Mouse (Mus musculus) hindbrain, embryonic 15.5 days (tissue): ENCODE results near the gene Nol10. TPM values are rescaled to one million over a fixed set of nuclear protein-coding genes. Genes with fewer than 3 reads are reported as not detected.

ENCODE experiments used
- ATAC-seq: fragments of 200-750 bp; cut with Nextera tagmentation; 2 replicates; pipeline ENCODE4 v1.8.0; 2017; ENCODE audit warnings: low read depth, moderate number of reproducible peaks, moderate TSS enrichment; ENCODE audit not compliant: low FRiP score
- H3K27ac ChIP-seq: fragments of 300-500 bp; sonication (generic); replicated peaks from 2 replicates; pipeline ENCODE4 v1.5.1; 2015; ENCODE audit warnings: mild to moderate bottlenecking, inconsistent platforms
- H3K27me3 ChIP-seq: fragments of 300-500 bp; sonication (generic); 2 replicates; pipeline ENCODE4 v1.6.1; 2015; ENCODE audit warnings: control low read depth, inconsistent platforms
- H3K36me3 ChIP-seq: fragments of 300-500 bp; sonication (generic); 2 replicates; pipeline ENCODE4 v1.6.1; 2015; ENCODE audit warnings: control low read depth, inconsistent platforms
- H3K4me1 ChIP-seq: fragments of 300-500 bp; sonication (generic); replicated peaks from 2 replicates; pipeline ENCODE4 v1.6.1; 2015; ENCODE audit warnings: control low read depth, inconsistent platforms
- H3K4me2 ChIP-seq: fragments of 300-500 bp; sonication (generic); 2 replicates; pipeline ENCODE4 v1.6.1; 2015; ENCODE audit warnings: moderate library complexity, mild to moderate bottlenecking, inconsistent platforms
- H3K4me3 ChIP-seq: fragments of 300-500 bp; sonication (generic); 2 replicates; pipeline ENCODE4 v1.5.1; 2015; ENCODE audit warnings: mild to moderate bottlenecking, inconsistent platforms
- H3K9ac ChIP-seq: fragments of 300-500 bp; sonication (generic); 2 replicates; pipeline ENCODE4 v1.6.1; 2015; ENCODE audit warnings: inconsistent platforms
- H3K9me3 ChIP-seq: fragments of 300-500 bp; sonication (generic); 2 replicates; pipeline ENCODE4 v1.6.1; 2016; ENCODE audit warnings: control low read depth, inconsistent platforms
- WGBS: fragments of 180-500 bp; shearing (Covaris S2); methylation state at CpG from one replicate; pipeline ENCODE4 v1.1.7; 2015; 5-methylcytosine and 5-hydroxymethylcytosine counted together
- polyA plus RNA-seq: library from polyadenylated mRNA; unstranded; fragments of >200 nt; fragmentation: Nextera tagmentation; extraction: Ambion mirVana; gene quantifications from 2 replicates; pipeline ENCODE4 v1.2.1, GENCODE M21; 2015

Nol10 gene
- polyA plus RNA-seq, 1 experiment from 2014 or later: 21.0 TPM

DNA sequence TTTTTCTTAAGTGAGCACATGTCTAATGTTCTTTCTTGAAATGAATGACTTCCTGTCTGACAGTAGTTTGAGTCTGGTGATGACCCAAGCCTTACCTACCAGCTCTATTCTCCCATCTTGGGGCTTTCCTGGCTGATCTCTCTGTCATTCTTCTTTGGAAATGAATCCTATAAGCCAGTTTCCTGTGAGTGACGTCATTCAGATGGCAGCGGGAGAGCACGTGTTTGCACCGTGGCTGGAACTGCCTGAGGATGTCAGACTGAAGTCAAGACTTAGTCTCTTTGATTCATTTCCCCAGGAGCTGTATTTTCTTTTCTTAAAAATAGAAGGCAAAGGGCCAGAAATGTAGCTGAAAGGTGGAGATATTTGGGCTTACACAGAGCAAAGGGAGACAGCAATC, 42.3 kb downstream of the Nol10 start:
- Histone ChIP-seq H3K27ac (no peak overlapping the region), H3K4me1 (no peaks in the 10 kb centered on the region), H3K4me3 (no peak overlapping the region), H3K36me3 (peaks cover 3% of the 10 kb centered on the region; the same call in 1 of the 2 replicates), H3K9me3 (no peaks in the 10 kb centered on the region), H3K27me3 (no peaks in the 10 kb centered on the region), H3K9ac (no peak overlapping the region), H3K4me2 (no peak overlapping the region)
- WGBS: 73% methylated on average over 4 of the region's 4 CpGs
- no peak for ATAC-seq

DNA sequence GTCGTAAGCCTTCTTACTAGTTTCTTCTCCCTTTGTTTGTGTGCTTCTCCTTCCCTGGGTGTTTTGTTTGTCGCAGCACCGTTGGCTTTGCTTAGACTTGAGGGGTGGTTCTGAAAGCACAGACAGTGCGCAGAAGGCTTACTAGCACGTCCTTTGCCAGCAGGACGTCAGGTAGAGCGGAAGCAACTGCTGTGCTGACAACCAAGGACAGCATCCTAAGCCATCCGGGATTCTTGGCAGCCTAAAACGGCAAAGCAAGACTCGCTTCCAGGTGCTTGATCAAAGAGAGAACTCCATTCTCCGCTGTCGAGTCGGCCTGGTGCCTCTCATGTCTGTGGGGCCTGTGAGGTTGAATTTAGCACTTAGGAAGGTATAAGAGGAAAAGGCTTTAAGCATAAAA, 44.9 kb downstream of the Nol10 start:
- H3K9ac ChIP-seq: no peak overlapping the region
- ATAC-seq: no peak
- H3K36me3 ChIP-seq: peaks cover 3% of the 10 kb centered on the region; the same call in 1 of the 2 replicates
- H3K27me3 ChIP-seq: no peaks in the 10 kb centered on the region
- H3K9me3 ChIP-seq: no peaks in the 10 kb centered on the region
- H3K27ac ChIP-seq: no peak overlapping the region
- H3K4me2 ChIP-seq: no peak overlapping the region
- 81% methylated on average over 13 of the region's 13 CpGs for whole genome bisulfite sequencing
- no peak overlapping the region for H3K4me3 ChIP-seq
- H3K4me1 ChIP-seq: 0 out of 2 replicates have a peak, but pooled peaks cover 2% of the 10 kb centered on the region

DNA sequence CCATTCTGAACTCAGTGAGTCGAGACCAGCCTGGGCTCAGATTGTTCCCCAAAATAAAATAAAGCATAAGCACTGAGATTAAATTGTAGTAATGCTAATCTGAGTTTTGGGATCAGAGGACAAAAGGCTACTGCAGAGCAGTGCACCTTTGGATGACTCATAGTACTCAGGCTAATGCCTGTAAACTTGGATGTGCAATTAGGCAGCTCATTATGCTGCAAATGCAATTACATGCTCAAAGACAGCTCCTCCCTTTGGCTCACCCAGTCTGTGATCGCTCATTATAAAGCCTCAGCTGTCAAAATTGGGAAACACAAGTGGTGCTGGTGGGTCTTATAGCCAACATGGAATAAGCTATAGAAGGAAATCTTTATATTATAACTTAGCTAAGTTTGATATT, 48.9 kb downstream of the Nol10 start:
- 0 out of 2 replicates have a peak, but pooled peaks cover 2% of the 10 kb centered on the region for H3K4me1 ChIP-seq
- no peaks in the 10 kb centered on the region for H3K9me3 ChIP-seq
- 58% methylated on average over 2 of the region's 2 CpGs for WGBS
- no peaks in the 10 kb centered on the region for H3K27me3 ChIP-seq
- no peak overlapping the region for H3K4me2 ChIP-seq
- no peak overlapping the region for H3K27ac ChIP-seq
- ATAC-seq: 0 out of 2 replicates have a peak, but pooled peaks have one; percentile 72
- H3K9ac ChIP-seq: no peak overlapping the region
- H3K36me3 ChIP-seq: peaks cover 8% of the 10 kb centered on the region; the same call in 1 of the 2 replicates
- no peak overlapping the region for H3K4me3 ChIP-seq

DNA sequence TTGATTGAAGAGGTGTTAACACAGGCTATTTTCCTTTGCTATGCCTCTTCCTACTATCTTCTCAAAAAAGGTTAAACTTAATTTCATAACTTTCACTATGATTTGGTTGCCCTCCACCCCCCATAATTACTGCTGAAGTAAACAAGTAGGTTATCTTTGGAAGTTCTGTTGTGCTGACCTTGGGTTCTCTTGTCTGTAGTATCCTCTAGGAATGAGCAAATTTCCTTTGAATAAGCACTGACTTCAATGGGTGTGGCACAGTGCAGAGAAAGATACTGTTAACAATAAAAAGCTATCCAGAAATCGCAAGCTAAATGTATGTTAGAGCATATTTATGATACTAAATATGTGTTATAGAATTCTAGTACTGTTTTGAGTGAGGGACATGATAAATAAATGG, 53.2 kb downstream of the Nol10 start:
- Histone ChIP-seq H3K4me2 (no peak overlapping the region), H3K4me3 (no peak overlapping the region), H3K27ac (no peak overlapping the region), H3K4me1 (0 out of 2 replicates have a peak, but pooled peaks cover 2% of the 10 kb centered on the region), H3K9ac (no peak overlapping the region), H3K36me3 (peaks cover 30% of the 10 kb centered on the region), H3K9me3 (no peaks in the 10 kb centered on the region), H3K27me3 (no peaks in the 10 kb centered on the region)
- no peak for ATAC-seq
- WGBS: 98% methylated on average over 1 of the region's 1 CpGs

DNA sequence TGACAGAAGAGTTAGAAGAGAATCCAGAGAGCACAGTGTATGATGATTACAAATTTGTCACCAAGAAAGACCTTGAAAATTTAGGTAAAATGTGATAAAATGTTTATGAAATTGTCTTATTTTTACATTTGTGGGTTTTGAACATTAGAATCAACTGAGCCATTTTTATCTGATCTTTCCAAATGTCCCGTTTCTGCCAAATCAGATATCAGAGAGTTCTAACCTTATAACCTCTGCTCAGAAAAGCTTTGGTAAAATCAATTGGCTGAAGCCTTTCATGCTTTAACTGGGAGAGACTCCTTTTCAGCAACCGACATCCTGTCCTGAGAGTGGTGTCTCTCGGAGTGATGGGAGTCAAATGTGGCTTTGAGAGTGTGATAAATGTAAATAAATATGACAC, 53.9 kb downstream of the Nol10 start:
- WGBS: 91% methylated on average over 3 of the region's 3 CpGs
- 0 out of 2 replicates have a peak, but pooled peaks cover 2% of the 10 kb centered on the region for H3K4me1 ChIP-seq
- no peak overlapping the region for H3K4me3 ChIP-seq
- no peaks in the 10 kb centered on the region for H3K27me3 ChIP-seq
- H3K27ac ChIP-seq: no peak overlapping the region
- no peaks in the 10 kb centered on the region for H3K9me3 ChIP-seq
- H3K4me2 ChIP-seq: no peak overlapping the region
- ATAC-seq: no peak
- H3K36me3 ChIP-seq: peaks cover 34% of the 10 kb centered on the region
- H3K9ac ChIP-seq: no peak overlapping the region

DNA sequence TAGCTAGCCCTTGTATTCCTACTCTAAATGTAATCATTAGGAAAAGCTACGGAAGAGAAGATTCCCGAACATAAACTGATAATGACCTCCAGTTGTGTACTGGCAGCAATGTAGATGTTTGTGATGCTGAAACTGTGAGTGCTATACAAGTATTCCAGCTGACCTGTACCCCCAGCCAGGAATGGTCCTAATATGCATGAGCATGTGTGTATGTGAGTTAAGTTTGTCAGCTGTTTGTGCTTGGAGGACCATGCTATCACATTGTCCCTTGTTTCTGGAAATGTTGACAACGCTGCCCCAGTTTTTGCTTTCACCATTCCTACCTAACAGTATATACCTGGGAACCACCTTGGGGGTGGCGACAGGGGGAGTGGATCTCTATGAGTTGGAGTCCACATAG, 55.7 kb downstream of the Nol10 start:
- whole genome bisulfite sequencing: 95% methylated on average over 4 of the region's 4 CpGs
- Histone ChIP-seq H3K9ac (no peak overlapping the region), H3K36me3 (peaks cover 47% of the 10 kb centered on the region), H3K4me1 (no peaks in the 10 kb centered on the region), H3K27ac (no peak overlapping the region), H3K4me3 (no peak overlapping the region), H3K27me3 (no peaks in the 10 kb centered on the region), H3K4me2 (no peak overlapping the region), H3K9me3 (no peaks in the 10 kb centered on the region)
- ATAC-seq: no peak

DNA sequence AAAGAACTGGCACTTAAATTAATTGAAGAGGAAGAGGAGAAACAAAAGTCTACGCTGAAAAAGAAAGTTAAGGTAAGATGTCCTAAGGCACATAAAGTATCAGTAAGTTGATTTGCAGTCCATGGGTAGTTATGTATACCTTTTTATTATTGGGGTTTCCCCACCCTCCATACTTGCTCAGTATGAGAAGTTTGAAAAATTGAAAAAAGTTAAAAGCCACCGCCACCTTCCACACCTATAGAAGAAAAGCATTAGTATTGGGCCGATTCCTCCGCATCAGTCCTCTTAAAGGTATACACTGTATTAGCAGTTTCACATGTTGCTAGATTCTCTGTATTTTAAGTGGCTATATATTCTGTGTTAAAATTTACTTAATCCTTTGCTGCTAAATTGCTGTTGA, 58.6 kb downstream of the Nol10 start:
- peaks cover 46% of the 10 kb centered on the region for H3K36me3 ChIP-seq
- no peaks in the 10 kb centered on the region for H3K27me3 ChIP-seq
- H3K9me3 ChIP-seq: no peaks in the 10 kb centered on the region
- ATAC-seq: no peak
- no peak overlapping the region for H3K9ac ChIP-seq
- WGBS: 96% methylated on average over 4 of the region's 4 CpGs
- H3K27ac ChIP-seq: no peak overlapping the region
- H3K4me2 ChIP-seq: no peak overlapping the region
- no peak overlapping the region for H3K4me3 ChIP-seq
- H3K4me1 ChIP-seq: no peaks in the 10 kb centered on the region

DNA sequence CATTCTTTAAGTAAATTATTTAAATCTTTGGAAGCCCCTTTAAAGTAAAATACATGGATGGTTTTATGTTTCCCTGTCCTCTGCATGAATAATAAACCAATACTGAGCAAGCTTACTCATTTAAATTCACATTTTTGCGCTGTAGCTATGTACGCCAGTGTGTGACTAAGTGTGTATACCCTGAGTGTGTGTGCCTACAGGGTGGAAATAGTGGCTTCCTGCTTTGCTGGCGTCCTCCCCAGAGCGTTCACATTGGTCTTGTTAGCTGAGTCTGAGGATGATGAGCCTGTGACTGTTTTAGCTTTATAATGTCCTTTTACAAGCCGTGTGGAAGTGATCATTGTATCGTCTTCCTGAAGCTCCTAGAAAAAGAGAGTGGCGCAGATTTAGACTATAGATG, 60.1 kb downstream of the Nol10 start:
- H3K9me3 ChIP-seq: no peaks in the 10 kb centered on the region
- H3K27me3 ChIP-seq: no peaks in the 10 kb centered on the region
- H3K9ac ChIP-seq: no peak overlapping the region
- no peaks in the 10 kb centered on the region for H3K4me1 ChIP-seq
- no peak for ATAC-seq
- no peak overlapping the region for H3K4me2 ChIP-seq
- H3K36me3 ChIP-seq: peaks cover 43% of the 10 kb centered on the region
- no peak overlapping the region for H3K4me3 ChIP-seq
- no peak overlapping the region for H3K27ac ChIP-seq
- WGBS: 94% methylated on average over 7 of the region's 7 CpGs

DNA sequence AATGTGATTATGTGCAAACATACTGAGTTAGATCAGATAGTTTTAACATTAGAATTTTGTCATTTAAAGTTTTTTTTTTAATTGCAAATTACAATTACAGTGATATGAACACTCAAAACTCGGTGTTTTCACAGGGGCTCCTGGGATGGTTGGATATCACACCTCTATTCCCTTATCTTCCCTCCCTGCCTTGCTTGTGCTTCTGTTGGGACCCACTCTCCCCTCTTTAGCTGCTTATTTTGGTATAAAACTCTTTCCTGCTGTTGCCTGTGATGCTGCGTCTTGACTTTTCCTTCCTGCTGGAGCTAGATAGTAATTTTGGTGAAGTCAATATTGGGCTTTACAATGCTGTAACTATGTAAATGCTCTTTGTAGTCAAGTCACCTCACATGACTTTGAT, 63.0 kb downstream of the Nol10 start:
- peaks cover 28% of the 10 kb centered on the region for H3K36me3 ChIP-seq
- H3K27ac ChIP-seq: no peak overlapping the region
- ATAC-seq: no peak
- WGBS: 100% methylated on average over 2 of the region's 2 CpGs
- H3K4me3 ChIP-seq: no peak overlapping the region
- H3K27me3 ChIP-seq: no peaks in the 10 kb centered on the region
- no peak overlapping the region for H3K4me2 ChIP-seq
- no peaks in the 10 kb centered on the region for H3K4me1 ChIP-seq
- no peaks in the 10 kb centered on the region for H3K9me3 ChIP-seq
- no peak overlapping the region for H3K9ac ChIP-seq

DNA sequence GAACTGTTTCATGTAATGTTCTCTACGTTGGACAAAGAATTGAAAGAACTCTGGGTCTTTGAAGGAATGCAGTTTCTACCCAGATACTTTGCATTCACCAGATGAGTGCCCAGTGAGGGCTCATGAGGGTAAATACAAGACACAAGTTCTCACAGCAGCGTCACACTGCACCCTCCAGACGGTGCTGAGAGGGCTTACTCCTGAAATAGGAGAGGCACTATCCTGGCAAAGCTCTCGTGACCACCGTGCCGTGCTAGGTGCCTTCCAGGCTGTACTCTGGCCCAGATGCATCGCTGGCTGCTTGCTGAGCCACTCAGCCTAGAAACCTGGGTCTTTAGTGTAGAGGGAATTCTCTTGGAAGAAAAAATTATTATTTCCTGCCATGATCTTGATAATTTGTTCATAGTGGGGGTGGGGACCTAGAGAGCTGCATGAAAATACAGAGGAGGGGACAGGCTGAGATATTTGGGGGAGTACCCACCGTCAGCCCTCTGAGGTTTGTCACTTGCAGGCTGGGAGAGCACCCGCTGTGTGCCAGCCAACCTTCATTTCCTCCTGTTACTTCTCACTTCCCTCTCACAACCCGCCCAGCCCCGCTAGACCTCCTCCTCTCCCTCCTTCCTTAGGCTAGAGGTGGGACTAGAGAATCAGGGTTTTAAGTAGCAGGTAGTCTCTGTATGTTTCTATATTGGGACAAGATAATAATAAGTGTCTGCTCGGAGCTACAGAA, 63.7 kb downstream of the Nol10 start:
- ATAC-seq: no peak
- H3K36me3 ChIP-seq: peaks cover 29% of the 10 kb centered on the region
- H3K4me3 ChIP-seq: no peak overlapping the region
- H3K4me2 ChIP-seq: no peak overlapping the region
- H3K4me1 ChIP-seq: no peaks in the 10 kb centered on the region
- no peaks in the 10 kb centered on the region for H3K9me3 ChIP-seq
- no peaks in the 10 kb centered on the region for H3K27me3 ChIP-seq
- no peak overlapping the region for H3K27ac ChIP-seq
- no peak overlapping the region for H3K9ac ChIP-seq
- WGBS: 83% methylated on average over 12 of the region's 12 CpGs

DNA sequence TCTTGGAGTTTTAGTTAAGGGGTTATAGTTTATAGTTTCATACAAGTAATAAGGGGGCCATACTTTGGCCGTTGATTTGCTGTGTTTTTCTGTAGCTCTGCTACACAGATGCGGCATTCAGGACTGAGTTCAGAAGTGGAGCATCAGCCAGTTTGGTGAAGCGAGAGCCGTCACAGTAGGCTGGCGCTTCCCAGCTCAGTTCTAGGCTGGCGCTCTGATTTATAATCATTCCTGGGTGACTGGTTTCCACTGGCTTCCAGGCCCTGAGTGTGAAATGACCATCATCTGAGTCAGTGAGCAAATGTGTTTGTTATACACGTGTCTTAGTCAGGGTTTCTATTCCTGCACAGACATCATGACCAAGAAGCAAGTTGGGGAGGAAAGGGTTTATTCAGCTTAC, 66.5 kb downstream of the Nol10 start:
- H3K9ac ChIP-seq: no peak overlapping the region
- H3K27ac ChIP-seq: no peak overlapping the region
- 91% methylated on average over 7 of the region's 7 CpGs for WGBS
- ATAC-seq: no peak
- H3K27me3 ChIP-seq: no peaks in the 10 kb centered on the region
- no peak overlapping the region for H3K4me3 ChIP-seq
- no peaks in the 10 kb centered on the region for H3K4me1 ChIP-seq
- no peaks in the 10 kb centered on the region for H3K9me3 ChIP-seq
- H3K36me3 ChIP-seq: peaks cover 31% of the 10 kb centered on the region
- no peak overlapping the region for H3K4me2 ChIP-seq

DNA sequence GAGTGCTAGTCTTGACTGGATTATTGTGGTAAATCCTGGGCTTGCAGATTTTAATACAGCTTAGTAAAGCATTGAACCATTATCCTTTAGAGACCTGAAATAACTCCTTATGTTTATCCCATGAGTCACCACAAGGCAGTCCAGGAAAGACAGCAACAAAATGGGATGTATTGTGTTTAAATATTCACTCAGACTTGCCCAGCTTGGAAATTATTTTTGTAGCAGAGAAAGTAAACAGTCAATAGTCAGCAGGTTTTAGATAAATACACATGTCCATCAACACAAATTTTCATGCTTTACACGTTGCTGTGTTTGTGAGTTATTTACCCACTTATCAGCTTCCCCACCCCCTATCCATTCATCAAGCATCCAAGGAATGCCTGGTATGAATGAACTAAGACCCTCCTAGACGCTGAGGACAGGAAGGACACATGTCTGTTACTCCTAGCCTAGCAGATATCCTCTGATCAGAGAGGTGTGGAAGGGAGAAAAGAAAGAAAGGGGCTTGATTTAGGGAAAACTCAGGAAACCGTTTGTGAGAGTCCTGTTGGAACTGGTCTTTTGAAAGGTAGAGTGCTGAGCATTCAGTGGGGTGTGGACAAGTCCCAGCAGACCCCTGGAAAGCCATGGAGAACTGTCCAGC, 72.0 kb downstream of the Nol10 start:
- H3K4me2 ChIP-seq: no peak overlapping the region
- peaks cover 39% of the 10 kb centered on the region for H3K36me3 ChIP-seq
- H3K4me3 ChIP-seq: no peak overlapping the region
- 58% methylated on average over 3 of the region's 3 CpGs for WGBS
- no peak for ATAC-seq
- no peaks in the 10 kb centered on the region for H3K27me3 ChIP-seq
- no peaks in the 10 kb centered on the region for H3K9me3 ChIP-seq
- no peaks in the 10 kb centered on the region for H3K4me1 ChIP-seq
- H3K27ac ChIP-seq: no peak overlapping the region
- no peak overlapping the region for H3K9ac ChIP-seq
